Mouse (Mus musculus) olfactory bulb, adult 2 months (tissue): Measurements from ENCODE around the gene Lilra6. TPM values are rescaled to one million over a fixed set of nuclear protein-coding genes. Genes with fewer than 3 reads are reported as not detected.

ENCODE experiments used
- polyA plus RNA-seq: library from polyadenylated mRNA; stranded (reverse); fragments of >200 nt; gene quantifications from 2 replicates; pipeline ENCODE4 v1.2.4, GENCODE M21; 2012; ENCODE audit warnings: low replicate concordance; ENCODE audit not compliant: missing spikeins, insufficient read depth, insufficient read length

The Lilra6 gene
- polyA plus RNA-seq, 1 experiment: not detected

Other genes with a start within 250 kb of the Lilra6 start
- not detected in 2 replicates for gene Leng1, start 249.7 kb downstream of the Lilra6 start, polyA plus RNA-seq
- not detected in 2 replicates for gene Tmc4, start 237.9 kb downstream of the Lilra6 start, polyA plus RNA-seq
- not detected in 2 replicates for gene Tsen34, start 222.6 kb downstream of the Lilra6 start, polyA plus RNA-seq
- not detected in 2 replicates for gene Mboat7, start 222.0 kb downstream of the Lilra6 start, polyA plus RNA-seq
- gene Rps9, start 211.5 kb downstream of the Lilra6 start, polyA plus RNA-seq: 2,455 TPM in 1 of 2 replicates, not detected in the other
- not detected in 2 replicates for gene Pirb, start 195.1 kb downstream of the Lilra6 start, polyA plus RNA-seq
- not detected in 2 replicates for gene Gm15448, start 89.8 kb downstream of the Lilra6 start, polyA plus RNA-seq
- not detected in 2 replicates for gene Pira2, start 70.5 kb downstream of the Lilra6 start, polyA plus RNA-seq
- gene Gm14548, start 17.4 kb downstream of the Lilra6 start, polyA plus RNA-seq: not detected in 2 replicates
- not detected in 2 replicates for gene Lair1, start 147.7 kb upstream of the Lilra6 start, polyA plus RNA-seq
- 162 and 238 TPM in 2 replicates for gene Ttyh1, start 203.9 kb upstream of the Lilra6 start, polyA plus RNA-seq
- gene Leng8, start 221.5 kb upstream of the Lilra6 start, polyA plus RNA-seq: 552 and 558 TPM in 2 replicates
- gene Leng9, start 234.9 kb upstream of the Lilra6 start, polyA plus RNA-seq: not detected in 2 replicates
- not detected in 2 replicates for gene Cdc42ep5, start 249.4 kb upstream of the Lilra6 start, polyA plus RNA-seq